Mouse (Mus musculus) stomach, embryonic 14.5 days (tissue): ENCODE data around the gene Ids. TPM values are rescaled to one million over a fixed set of nuclear protein-coding genes. Genes with fewer than 3 reads are reported as not detected.

Experiments used
- ATAC-seq: fragments of 200-750 bp; cut with Nextera tagmentation; 2 replicates; pipeline ENCODE4 v1.8.0; 2017; ENCODE audit warnings: low read depth, moderate TSS enrichment; ENCODE audit not compliant: insufficient number of reproducible peaks, insufficient read depth, low FRiP score
- H3K27ac ChIP-seq: fragments of 300-500 bp; sonication (generic); 2 replicates; pipeline ENCODE4 v1.5.1; 2014; ENCODE audit warnings: mild to moderate bottlenecking, low read length, moderate library complexity, mixed read lengths
- H3K27me3 ChIP-seq: fragments of 300-500 bp; sonication (generic); 2 replicates; pipeline ENCODE4 v1.6.1; 2014; ENCODE audit warnings: low read length, control low read depth, mixed read lengths; ENCODE audit not compliant: control insufficient read depth, insufficient read depth
- H3K36me3 ChIP-seq: fragments of 300-500 bp; sonication (generic); 2 replicates; pipeline ENCODE4 v1.6.1; 2014; ENCODE audit warnings: mild to moderate bottlenecking, control low read depth, low read length, moderate library complexity, mixed read lengths; ENCODE audit not compliant: control insufficient read depth, insufficient read depth
- H3K4me1 ChIP-seq: fragments of 300-500 bp; sonication (generic); 2 replicates; pipeline ENCODE4 v1.6.1; 2014; ENCODE audit warnings: low read length, control low read depth, mixed read lengths; ENCODE audit not compliant: control insufficient read depth, insufficient read depth
- H3K4me2 ChIP-seq: fragments of 300-500 bp; sonication (generic); replicated peaks from 2 replicates; pipeline ENCODE4 v1.6.1; 2014; ENCODE audit warnings: low read depth, low read length, control low read depth
- H3K4me3 ChIP-seq: fragments of 300-500 bp; sonication (generic); 2 replicates; pipeline ENCODE4 v1.5.1; 2014; ENCODE audit warnings: low read depth, low read length, control low read depth
- H3K9ac ChIP-seq: fragments of 300-500 bp; sonication (generic); replicated peaks from 2 replicates; pipeline ENCODE4 v1.6.1; 2014; ENCODE audit warnings: low read depth, mild to moderate bottlenecking, control low read depth, low read length, moderate library complexity, mixed read lengths
- H3K9me3 ChIP-seq: fragments of 300-500 bp; sonication (generic); 2 replicates; pipeline ENCODE4 v1.6.1; 2016; ENCODE audit warnings: low read depth, low read length, control low read depth; ENCODE audit not compliant: control insufficient read depth
- WGBS: fragments of 180-500 bp; shearing (Covaris S2); extraction: QIAGEN DNeasy Blood & Tissue Kit; methylation state at CpG from one replicate; pipeline ENCODE4 v1.1.7; 2014; 5-methylcytosine and 5-hydroxymethylcytosine counted together
- polyA plus RNA-seq: library from polyadenylated mRNA; unstranded; fragments of >200 nt; fragmentation: Nextera tagmentation; extraction: Ambion mirVana; gene quantifications from 2 replicates; pipeline ENCODE4 v1.2.1, GENCODE M21; 2014

The Ids gene
- polyA plus RNA-seq, 1 experiment from 2014 or later = 4.0 TPM

DNA sequence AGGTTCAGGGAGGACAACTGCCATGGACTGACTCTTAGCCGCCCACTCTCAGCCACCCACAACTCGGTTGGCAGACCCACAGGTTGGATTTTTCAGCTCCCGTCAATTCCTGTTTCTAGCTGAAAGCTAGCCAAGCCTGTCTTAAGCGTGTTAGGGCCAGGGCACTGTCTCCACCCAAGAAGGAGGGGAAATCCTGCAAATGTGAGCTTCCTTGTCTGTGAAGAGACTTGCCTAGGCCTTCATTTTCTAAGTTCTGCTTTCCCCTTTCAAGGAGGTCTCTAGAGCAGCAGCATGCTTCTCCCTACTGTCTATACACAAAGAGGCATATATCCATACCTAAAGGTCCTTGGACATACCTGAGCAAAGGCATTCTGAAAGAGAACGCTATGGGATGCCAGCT lies 1.4 kb downstream of the Ids start:
- Histone ChIP-seq H3K36me3 (no peaks in the 10 kb centered on the region), H3K4me2 (0 out of 2 replicates have a peak overlapping the region, but pooled peaks have one; percentile 38), H3K9ac (no peak overlapping the region), H3K27ac (no peak overlapping the region), H3K4me3 (no peak overlapping the region), H3K4me1 (no peaks in the 10 kb centered on the region), H3K27me3 (no peaks in the 10 kb centered on the region), H3K9me3 (no peaks in the 10 kb centered on the region)
- ATAC-seq = no peak
- WGBS = 90% methylated on average over 5 of the region's 5 CpGs

DNA sequence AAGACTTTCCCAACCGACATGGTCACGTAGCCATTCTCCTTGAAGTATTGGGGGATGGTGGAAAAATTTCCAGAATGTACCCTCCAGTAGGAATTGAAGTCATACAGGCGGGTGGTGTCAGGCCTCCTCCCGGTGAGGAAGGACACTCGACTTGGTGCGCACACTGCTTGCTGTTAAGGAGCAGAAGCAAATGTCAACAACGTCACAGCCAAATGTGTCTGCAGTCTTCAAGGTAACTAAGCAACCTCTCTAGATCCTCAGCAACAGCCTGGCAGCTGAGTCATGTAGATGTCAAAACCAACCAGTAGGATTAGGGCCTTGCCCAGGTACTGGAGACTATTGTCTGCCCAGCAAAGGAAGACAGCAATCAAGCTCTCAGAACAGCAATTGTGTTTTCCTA lies 1.9 kb downstream of the Ids start:
- WGBS = 84% methylated on average over 7 of the region's 7 CpGs
- Histone ChIP-seq H3K27ac (no peak overlapping the region), H3K9ac (no peak overlapping the region), H3K27me3 (no peaks in the 10 kb centered on the region), H3K9me3 (no peaks in the 10 kb centered on the region), H3K36me3 (no peaks in the 10 kb centered on the region), H3K4me3 (no peak overlapping the region), H3K4me1 (no peaks in the 10 kb centered on the region), H3K4me2 (no peak overlapping the region)
- ATAC-seq = no peak

DNA sequence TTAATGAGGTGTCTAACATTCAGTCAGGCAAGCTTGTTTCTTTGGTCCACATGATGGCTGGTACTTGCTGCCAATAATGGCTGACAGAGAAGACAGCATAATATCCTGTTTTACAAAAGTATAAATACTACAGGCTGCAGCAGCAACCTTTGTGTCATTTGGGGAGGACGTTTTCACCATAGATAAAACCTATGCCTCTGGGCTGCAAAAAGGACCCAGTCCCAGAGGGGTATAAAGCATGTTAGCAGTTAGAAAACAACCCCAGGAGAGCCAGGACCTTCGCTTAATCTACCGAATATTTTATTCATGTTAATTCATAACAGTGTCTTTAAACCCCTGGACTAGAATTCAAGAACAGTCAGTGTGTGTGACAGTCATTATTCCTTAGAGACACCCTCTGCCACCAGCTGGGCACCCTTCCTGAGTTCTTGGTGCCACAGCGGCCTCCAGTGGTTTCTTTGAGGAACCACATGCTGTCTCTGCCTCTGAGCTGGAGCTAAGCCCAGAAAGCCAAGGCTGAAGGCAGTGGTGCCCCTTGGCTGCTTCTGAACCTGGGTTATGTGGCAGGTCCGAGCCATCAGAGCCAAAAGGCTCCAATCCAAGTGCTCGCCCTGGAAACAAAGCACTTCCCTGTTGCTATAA lies 34.6 kb downstream of the Ids start:
- WGBS = 26% methylated on average over 6 of the region's 6 CpGs
- Histone ChIP-seq H3K27ac (no peak overlapping the region), H3K9ac (no peak overlapping the region), H3K4me3 (no peak overlapping the region), H3K36me3 (no peaks in the 10 kb centered on the region), H3K27me3 (no peaks in the 10 kb centered on the region), H3K9me3 (no peaks in the 10 kb centered on the region), H3K4me1 (no peaks in the 10 kb centered on the region), H3K4me2 (no peak overlapping the region)
- no peak for ATAC-seq

DNA sequence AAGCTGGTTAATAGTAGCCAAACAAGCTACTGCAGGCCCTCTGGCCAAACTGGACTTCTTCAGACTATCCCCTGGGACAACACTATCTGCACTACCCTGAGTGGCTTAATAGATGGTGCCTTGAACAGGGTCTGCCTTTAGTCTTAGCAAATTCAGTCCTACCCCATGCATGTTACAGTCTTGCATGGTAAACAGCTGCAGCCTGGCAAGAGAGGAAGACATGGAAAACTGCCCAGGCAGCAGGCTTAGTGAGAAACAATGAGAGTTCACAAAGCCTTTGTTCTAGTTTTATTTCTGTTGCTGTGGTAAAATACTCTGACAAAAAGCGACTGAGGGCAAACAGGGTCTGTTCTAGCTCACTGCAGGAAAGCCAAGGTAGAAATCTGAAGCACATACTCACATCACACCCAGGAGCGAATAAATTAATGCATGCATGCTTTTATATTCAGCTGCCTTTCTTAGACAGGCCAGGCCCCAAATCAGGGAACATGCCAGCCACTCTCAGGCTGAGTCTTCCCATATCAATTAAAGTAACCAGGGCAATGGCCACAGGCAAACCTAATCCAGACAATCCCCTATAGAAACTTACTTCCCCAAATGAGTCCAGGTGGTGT lies 36.2 kb downstream of the Ids start:
- H3K4me2 ChIP-seq = no peak overlapping the region
- no peaks in the 10 kb centered on the region for H3K9me3 ChIP-seq
- no peak for ATAC-seq
- H3K36me3 ChIP-seq = no peaks in the 10 kb centered on the region
- H3K9ac ChIP-seq = no peak overlapping the region
- no peak overlapping the region for H3K4me3 ChIP-seq
- H3K27ac ChIP-seq = no peak overlapping the region
- no peaks in the 10 kb centered on the region for H3K4me1 ChIP-seq
- H3K27me3 ChIP-seq = no peaks in the 10 kb centered on the region
- WGBS = 84% methylated on average over 2 of the region's 2 CpGs

DNA sequence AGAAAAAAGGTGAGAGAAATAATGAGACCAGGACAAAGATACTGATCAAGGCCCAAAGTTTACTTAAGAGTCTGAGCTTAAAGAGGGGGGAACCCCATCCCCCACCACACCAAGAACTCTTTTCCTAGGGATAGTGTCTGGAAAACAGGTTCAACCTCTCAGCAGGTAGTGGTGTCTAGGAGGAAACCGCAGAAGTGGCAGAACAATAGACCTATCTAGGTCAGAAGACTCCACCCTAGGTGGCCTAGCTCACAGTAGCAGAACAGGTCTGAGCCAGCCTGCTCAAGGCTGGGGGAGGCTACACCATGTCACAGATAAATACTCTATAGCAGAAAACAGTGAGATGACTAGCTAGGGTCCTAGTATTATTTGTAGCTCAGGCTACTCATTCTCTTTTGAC lies 37.2 kb downstream of the Ids start:
- Histone ChIP-seq H3K27ac (no peak overlapping the region), H3K36me3 (no peaks in the 10 kb centered on the region), H3K9ac (no peak overlapping the region), H3K9me3 (no peaks in the 10 kb centered on the region), H3K4me2 (no peak overlapping the region), H3K4me3 (no peak overlapping the region), H3K4me1 (no peaks in the 10 kb centered on the region), H3K27me3 (no peaks in the 10 kb centered on the region)
- WGBS = 63% methylated on average over 1 of the region's 1 CpGs
- no peak for ATAC-seq

DNA sequence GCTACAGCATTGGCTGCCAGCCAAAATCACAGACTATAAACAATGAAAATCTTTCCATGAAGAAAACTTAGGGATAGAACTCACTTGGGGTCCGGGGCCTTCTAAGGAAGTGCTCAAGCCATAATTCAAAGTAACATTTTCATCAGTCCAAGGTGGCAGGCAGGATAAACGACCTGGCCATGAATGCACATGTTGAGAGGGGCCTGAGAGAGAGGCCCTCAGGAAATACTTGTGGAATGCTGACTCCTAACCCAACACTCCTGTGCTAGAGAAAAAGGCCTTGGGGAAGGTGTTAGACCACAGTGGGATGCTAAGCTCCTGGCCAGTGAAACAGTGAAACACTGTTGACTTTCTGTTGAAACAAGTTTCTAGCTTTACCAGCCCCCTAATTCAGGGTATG lies 45.6 kb downstream of the Ids start:
- no peaks in the 10 kb centered on the region for H3K9me3 ChIP-seq
- H3K4me2 ChIP-seq = no peak overlapping the region
- ATAC-seq = no peak
- H3K4me3 ChIP-seq = no peak overlapping the region
- H3K27ac ChIP-seq = no peak overlapping the region
- H3K27me3 ChIP-seq = no peaks in the 10 kb centered on the region
- H3K36me3 ChIP-seq = no peaks in the 10 kb centered on the region
- WGBS = 23% methylated on average over 2 of the region's 2 CpGs
- no peak overlapping the region for H3K9ac ChIP-seq
- H3K4me1 ChIP-seq = no peaks in the 10 kb centered on the region

DNA sequence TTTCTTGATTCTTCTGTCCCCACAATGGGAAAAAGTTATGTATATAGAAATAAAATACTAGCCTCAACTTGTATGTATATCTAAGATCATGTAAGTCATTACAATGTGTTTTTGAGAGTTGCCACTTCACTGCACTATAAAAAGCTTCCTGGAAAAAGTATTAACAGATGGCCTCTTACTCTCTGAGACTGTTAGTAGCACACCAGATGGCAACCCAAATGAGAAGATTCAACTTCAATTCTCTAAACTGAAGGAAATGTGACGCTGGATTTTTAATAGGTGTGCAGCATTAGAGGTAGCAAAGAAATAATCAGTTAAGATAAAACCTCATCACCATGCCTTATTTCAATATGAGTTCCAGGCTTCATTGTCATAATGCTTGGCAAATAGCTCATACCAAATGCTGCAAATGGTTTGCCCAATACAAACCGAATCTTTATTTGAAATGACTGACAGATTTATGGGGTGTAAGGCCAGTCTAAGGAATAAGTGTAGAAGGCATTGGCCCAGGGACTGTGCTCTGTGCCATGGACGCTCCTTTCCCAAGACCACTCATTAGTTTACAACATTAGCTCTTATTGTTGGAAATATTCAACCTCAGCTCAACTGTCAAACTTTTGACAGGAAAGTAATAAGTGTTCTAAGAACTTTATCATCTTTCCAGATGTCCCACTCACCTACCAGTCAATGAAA lies 49.8 kb downstream of the Ids start:
- no peaks in the 10 kb centered on the region for H3K27me3 ChIP-seq
- no peaks in the 10 kb centered on the region for H3K36me3 ChIP-seq
- no peaks in the 10 kb centered on the region for H3K9me3 ChIP-seq
- H3K4me2 ChIP-seq = no peak overlapping the region
- 80% methylated on average over 3 of the region's 3 CpGs for WGBS
- no peak for ATAC-seq
- H3K27ac ChIP-seq = no peak overlapping the region
- H3K9ac ChIP-seq = no peak overlapping the region
- no peaks in the 10 kb centered on the region for H3K4me1 ChIP-seq
- H3K4me3 ChIP-seq = no peak overlapping the region
